Mouse (Mus musculus) layer of hippocampus, postnatal 25 days (tissue): ENCODE data around the gene Msl1. TPM values are rescaled to one million over a fixed set of nuclear protein-coding genes. Genes with fewer than 3 reads are reported as not detected.

Source experiments
- DNase-seq, 2 experiments: peaks; one replicate each; pipeline ENCODE4 v3.0.0; 2022; ENCODE audit warnings: mixed read lengths in 2 of 2, low spot score in 1 of 2; ENCODE audit errors: extremely low spot score in 1 of 2
- total RNA-seq, 2 experiments: library from RNA; stranded (reverse); gene quantifications; 2 replicates each; pipeline ENCODE4 v1.2.3; 2021

Gene Msl1
- 100 to 1,000 TPM; 170 to 176 TPM for total RNA-seq

DNA sequence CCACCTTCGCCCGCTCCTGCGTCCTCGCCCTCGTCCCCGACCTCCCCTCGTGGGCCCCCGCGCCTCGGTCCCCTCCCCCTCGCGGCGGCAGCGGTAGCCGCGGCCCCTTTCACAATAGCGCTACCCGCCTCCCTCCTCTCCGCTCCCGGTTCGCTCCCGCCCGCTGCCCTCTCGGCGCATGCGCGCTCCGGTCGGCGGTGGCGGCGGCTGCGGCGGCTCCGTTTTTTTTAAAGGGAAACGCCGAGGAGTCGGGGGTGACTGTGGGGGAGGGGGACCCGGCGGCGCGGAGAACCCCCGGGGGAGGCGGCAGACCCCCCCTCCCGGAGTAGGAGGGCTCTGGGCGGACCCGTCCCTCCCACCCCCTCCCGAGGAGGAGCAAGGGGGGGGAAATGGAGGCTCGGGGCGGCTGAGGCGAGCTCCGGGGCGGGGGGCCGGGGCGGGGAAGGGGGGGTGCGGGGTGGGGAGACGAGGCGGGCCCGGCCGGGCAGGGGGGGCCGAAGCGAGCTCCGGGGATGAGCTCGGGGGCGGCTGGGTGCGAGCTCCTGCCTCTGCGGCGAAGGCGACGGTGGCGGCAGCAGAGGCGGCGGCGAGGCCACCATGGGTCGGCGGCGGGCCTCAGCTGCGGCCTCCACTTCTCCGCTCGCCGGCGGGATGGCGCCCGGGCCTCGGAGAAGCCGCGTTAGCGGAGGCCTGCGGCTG, at the start of gene Msl1:
TSS of gene Msl1 (plus strand) at position 502 of the 699 bp plus-strand sequence.
- DNase-seq = peak; percentile 76 to 86

DNA sequence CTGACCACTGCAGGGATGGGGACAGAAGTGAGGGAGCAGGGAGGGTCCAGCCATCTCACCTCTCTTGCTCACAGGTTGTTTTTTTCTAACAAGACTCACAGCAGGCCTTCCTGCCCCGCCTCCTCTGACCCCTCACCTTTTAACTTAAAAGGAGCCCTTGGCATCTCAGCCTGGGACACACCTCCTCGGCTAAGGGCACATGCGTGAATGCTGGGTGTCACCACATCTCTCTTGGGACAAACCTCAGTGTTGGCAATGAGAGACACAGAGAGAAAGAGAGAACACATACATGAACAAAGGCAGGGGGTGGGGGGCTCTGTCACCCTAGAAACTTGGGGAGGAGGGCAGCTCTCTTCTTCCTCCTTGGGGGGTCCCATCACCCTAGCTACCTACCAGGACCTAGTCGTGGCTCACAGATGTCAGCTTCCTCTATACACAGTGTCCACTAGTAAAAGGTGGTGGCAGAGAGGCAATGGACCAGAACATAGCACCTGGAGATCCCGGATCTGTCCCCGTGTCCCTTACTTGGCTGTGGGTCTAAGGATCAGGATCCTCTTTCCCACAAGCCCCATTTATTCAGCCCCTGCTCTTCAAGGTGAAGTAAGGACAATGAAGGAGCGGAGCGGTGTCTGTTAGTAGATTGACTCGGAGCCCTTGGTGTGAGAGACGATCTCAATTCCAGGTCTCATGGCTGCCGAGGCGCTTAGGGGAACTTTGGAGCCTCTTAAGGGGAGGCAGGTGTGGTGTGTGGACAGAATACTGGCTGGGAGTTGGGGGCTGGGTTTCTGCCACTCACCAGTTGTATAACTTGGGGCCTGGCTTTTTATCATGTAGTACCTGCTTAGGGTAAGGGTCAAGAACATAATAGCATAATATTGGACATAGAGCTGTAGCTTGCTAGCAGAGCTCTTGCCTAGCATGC, 49.1 kb upstream of the Msl1 start:
- DNase-seq = no peak

DNA sequence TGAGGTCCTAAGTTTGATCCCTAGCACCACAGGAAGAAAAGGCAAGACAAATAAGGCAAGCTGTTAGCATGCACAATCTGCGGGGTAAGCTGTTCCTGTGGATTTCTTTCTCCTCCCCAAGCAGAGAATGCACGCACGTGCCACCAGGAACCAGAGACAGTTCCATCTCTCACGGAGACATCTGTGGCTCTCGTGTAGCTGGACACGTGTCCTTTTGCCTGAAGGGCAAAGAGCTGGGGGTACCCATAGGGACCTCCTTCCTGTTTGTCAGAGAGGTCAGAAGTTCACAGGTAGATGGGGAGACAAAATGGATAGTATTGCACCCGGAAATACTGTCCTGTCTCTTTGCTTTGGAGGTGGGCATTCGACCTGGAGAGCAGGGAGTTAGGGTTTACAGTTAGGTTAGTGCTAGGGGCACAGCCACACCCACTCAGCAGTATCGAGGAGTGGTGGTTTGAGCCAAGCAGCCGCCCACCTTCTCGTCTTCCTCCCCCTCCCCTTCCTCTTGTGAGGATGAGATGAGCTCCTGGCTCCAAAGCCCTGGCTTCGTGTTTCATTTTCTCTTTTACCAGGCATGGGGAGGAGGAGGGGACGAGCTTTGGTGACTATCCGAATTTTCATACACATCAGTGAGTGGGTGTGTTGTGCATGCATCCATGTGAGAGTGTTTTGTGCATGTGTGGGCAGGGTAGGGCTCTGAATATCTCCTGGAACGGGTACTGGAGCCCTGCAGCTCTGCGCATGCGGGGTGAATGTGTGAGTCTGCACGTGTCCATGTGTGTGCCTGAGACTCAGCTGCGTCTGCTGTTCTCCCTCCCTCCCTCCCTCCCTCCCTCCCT, 48.2 kb upstream of the Msl1 start:
- DNase-seq = peak; percentile 76 to 84

DNA sequence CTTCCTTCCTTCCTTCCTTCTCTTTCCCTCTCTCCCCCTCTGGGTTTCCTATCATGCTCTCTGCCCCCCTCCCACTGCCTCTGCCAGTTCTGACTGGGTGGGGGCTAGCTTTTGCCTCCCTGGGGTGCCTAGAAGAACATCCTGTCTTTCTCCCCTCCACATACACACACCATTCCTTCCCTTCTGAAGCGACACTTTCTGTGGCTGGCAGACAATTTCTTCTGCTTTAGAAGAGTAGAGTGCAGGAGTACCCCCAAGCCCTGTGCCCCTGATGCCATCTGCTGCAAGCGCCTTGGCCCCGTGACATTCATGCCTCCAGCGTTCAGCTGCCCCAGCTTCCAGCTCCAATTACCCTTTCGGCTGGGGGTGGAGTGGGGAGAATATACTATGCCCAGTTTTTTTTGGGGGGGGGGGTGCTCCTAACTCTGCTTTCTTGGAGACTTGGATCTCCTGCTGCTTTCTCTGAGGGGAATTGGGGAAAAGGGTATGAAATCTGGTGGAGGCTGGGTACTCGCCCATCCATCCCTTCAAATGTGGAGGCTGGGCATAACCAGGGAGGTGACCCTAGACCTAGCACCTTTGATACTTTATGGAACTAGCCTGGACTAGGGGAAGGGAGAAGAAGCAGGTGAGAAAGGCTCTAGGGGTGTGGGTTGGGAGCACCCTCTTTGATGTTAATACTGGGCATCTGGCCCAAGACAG, 47.4 kb upstream of the Msl1 start:
- DNase-seq = no peak

DNA sequence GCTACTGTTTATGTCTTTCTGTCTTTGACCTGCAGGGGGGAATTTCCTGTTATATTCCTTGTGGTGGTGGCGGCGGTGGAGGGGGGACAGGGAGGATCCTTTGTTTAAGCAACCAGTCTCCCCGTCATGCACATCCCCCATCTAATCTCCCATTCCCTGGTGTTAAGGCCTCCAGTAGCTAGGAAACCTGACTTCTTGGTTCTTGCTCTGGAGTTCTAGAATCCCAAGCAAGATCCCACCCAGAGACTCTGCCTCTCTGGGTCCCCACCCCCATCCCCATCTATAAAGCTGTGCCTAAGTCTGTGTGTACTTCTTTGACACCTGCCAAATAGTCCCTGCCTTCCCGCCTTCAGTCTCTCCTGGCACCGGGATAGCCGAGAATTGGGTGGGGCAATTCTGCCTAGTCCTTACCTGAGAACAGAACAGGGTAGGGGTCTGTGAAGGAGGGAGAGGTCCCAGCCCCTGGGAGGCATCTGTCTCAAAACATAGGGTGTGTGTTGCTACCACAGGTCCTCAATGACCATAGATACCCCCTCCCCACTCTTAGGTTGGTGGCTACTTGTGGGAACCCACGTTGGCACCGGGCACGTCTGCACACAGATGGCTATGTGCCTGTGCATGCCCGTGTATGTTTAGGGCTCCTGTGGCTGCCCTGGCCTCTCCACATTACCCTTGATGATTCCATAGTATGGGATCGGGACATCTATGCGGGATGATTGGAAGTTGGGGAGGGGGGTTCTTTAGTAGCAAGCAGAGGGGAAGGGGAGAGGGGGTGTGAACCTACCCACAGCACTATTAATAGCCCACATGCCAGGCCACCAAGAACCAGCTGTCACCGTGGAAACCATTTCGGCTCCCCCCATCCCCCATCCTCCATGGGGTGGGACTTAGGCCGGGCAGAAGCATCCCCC, 46.6 kb upstream of the Msl1 start:
- peak in 1 of 2 experiments; percentile 33 for DNase-seq

DNA sequence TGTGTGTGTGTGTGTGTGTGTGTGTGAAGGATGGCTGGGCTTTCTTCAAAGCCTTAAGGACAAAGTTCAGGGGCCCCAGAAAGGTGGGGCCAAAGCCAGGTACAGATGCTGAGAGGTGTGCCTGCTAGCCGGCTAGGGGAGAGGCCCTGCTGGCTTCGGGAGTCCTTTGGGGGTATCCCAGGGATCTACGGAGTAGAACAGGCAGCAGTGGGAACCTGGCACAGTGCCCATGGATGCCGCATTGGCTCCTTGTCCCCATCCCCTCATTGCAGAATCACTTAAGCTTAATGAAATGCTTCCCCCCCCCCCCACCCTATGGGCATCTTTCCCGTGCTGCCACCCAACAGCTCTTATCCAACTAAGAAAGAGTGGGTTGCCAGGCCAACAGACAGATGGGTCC, 45.6 kb upstream of the Msl1 start:
- peak in 1 of 2 experiments; percentile 51 for DNase-seq

DNA sequence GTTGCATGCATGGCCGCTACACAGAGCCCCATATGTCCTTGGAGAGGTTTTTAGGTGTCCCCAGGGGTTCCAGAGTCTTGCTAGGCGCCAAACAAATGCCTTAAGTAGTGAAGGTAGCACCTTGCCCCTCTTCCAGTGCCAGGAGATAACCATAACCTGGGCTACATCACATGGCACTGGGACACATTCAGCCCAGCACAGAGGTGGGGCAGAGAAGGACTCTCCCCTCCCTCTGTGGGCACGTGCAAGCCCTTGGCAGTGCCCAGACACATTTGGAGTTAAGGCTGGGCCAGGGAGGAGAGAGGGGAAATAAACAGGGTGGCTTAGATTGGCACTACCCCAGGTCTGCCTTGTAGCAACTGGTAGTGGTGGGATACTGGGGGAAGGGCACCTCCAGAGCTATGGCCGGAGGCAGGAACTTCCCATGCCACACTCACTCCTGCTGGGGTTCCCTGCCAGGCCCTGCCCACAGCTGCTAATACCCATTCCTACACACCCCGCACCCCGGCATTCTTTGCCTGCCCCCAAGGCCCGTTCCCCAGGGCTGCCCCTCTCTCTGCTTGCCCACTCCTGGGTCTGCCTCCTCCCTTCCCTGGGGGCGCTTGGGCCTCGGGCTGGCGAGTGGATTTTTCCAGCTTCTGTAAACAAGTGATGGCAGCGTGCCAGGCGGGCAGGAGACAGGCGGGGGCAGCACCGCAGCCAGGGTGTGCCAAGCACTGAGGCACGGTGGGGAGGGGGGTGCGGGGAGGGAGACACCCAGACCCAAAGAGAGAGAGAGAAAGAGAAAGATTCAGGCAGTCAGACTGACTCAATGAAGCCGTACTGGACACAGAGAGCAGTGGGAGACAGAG, 44.7 kb upstream of the Msl1 start:
- DNase-seq = peak; percentile 67 to 80

DNA sequence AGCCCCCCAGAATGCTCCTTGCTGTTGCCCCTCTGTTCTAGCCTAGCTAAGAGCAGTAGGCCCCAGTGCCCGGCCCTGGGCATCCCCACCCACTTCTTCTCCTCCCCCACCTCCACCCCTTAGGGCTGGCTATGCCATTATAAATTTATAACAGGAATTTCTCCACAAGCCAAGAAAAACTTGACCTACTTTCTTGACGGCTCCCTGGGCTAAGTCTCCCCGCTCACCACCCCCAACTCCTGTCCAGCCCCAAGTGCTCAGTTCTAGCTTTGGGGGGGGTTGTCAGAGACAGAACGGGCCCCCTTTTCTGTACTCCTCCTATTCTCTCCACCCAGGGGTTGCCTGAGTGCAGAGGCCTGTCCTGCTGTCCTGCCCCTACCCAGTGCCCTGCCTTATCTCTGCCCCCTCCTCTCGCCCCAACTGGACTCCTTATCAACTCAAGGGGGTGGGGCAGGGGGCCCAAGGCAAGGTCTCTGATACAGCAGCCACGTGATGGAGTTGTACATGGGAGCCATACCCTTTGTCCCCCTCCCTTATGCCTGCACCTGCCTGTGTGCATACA, 44.0 kb upstream of the Msl1 start:
- DNase-seq = no peak

DNA sequence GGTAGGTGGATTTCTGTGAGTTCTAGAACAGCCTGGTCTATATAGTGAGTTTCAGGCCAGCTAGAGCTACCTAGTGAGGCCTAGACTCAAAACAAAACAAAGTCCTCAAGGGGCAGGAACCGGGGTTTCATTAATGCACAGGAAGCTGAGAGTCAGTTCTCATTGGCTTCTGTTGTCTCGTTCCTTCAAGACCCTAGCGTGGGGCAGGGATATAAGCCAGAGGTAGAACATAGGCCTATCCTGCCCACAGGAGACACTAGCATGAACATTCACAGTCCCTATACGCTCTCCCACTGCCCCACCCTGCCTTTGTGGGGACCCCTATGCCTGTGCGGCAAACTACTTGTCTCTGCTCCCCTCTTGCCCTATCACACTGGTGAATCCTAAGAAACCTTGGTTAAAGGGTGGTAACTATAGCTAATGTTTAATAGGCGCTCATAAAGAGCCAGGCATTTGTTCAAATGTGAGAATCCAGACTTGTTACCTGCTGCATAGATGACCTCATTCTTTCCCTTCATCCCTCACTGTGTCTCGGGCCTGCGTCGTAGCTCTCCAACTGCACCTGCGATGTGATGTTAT, 42.7 kb upstream of the Msl1 start:
- DNase-seq = no peak

DNA sequence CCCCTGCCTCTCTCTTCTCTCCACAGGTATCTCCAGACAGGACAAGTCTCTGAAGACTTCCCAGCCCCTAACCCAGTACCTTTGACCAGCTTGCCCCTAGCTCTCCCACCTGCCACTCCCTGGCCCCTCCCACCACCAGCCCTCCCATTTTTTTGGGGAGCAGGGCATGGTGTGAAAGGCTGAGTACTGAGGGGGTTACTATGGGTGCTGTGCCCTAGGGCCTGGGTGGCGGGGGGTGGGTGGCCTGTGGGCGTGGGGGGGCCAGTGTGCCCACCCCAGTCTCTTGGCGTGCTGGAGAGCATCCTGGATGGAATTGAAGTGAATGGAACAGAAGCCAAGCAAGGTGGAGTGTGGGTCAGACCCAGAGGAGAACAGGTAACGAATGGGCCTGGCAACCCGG, 42.1 kb upstream of the Msl1 start:
- no peak for DNase-seq

DNA sequence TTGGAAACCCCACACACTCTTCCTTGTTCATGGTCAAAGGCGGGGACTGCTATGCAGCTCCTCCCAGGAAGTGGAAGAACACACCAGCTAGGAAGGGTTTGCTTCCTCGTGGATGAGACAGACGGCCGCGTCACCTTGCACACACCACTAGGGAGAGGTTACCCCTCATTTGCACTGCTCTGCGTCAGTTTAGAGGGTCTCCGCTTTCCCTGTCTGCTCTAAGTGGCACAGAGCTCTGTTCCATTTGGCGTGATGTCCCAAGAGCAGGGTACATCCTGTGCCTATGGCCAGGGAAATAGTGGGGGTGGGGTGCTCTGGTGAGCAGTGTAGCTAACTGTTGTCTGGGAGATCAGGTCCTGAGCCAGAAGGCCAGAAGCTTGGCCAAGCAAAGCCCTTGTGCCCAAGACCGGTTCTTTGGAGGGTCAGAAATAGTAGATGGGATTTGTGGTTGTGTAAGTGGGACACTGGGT, 41.1 kb upstream of the Msl1 start:
- DNase-seq = peak in 1 of 2 experiments; percentile 36

DNA sequence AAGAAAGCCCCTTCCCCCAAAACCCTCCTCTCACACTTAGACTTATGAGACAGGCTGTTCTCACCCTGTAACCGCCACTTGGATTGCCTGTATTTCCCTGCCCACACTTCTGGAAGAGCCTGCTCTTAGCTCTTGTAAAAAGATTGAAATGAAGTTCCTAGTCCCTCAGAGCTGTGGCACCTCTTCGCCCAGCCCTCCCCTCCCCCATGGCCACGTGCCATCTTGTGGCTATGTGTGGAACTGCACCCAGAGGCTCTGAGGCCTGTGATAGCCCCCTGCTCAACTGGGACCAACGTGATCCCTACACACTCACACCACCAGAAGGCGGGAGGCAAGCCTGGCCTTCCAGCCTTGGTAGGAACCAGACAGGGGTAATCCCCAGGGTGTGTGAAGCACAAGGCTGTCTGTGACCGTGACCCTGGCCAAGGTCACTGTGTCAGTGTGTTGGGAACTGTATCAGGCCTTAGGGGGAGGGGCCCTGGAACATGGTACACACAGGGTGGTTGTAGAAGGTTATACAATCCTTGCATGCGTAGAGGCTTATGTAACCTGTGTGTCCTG, 40.6 kb upstream of the Msl1 start:
- peak; percentile 65 to 74 for DNase-seq

DNA sequence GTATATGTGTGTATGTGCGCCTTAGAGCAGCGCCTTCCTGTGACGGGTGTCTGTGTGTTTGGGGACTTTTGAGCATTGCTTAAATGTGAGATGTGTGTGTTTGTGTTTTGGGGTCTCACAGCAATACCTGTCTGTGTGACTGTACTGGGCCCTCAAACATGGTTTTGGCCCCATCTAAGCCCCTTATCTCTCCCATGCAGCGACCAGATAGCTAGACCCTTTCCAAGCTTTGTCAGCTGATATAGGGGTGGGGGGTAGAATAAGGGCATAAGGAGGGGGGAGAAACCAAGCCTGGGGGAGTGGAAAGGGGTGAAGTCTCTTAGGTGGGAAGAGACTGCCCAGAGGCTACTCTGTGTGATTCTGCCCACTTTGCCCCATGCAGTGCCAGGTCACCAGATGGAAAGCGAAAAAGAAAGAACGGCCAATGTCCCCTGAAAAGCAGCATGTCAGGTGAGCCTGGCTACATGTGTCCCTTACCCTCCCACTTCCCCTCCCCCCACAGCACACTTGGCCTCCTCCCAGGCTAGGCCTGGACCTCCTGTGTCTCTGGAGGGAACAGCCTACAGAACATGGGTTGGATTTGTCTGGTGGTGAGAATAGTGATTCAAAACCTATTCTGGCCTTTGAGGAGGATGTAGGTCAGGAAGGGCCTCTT, 39.5 kb upstream of the Msl1 start:
- DNase-seq = no peak

DNA sequence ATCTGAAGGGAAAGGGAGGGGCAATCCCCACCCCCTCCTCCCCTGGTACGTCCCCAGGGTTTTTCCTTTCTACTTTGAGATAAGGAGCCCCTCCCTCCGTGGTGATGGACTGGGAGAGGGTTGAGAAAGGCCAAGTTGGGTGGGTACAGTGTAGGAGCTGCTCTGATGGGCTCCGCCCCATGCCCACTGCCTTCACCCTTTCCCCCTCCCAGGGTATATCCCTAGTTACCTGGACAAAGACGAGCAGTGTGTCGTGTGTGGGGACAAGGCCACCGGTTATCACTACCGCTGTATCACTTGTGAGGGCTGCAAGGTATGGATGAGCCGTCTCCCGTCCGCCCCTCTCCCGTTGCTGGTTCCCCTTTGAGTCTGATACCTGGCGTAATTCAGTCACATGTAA, 38.6 kb upstream of the Msl1 start:
- no peak for DNase-seq

DNA sequence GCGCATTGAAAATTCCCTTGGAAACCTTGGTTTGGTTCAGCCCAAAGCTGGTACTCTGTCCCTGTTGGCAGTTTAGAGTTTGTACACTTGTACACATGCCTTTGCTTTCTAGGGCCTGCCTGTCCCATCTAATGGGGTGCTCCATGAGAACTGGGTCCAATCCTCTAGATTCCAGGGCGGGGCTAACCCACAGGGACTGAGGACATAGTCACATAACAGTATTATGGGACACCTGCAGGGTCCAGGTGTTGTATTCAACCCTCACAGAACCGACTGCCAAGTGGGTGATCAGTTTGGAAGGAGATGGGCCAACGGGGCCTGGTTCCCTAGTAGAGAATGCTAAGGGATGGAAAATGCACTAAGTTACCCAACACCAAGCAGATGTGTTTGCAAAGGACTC, 33.4 kb upstream of the Msl1 start:
- DNase-seq = no peak

DNA sequence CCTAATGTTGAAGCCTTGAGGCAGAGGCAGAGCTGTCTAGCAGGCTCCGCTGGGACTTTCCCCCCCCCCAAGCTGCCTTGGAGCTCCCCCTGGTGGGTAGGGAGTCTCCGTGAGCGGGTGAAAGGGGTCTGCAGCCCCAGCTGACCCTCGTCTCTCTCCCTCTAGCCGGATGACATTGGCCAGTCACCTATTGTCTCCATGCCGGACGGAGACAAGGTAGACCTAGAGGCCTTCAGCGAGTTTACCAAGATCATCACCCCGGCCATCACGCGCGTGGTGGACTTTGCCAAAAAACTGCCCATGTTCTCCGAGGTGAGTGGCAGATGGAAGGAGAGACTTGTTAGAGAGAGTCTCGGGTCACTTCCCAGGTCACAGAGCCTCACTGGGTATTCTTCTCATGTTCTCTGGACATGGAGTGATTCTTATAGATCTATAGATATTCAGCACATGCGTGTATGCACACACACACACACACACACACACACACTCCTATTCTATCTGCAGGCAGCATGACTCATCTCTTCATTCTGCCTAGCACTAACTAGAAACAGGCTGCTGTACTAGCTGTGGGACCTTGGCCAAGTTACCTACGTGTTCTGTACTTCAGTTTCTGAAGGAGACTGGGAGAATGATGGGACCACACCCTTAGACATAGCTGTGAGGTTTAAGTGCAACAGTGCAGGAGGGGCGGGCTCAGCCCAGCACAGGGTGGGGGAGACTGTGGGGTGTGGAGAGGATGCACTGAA, 32.4 kb upstream of the Msl1 start:
- peak in 1 of 2 experiments; percentile 33 for DNase-seq
